Mouse (Mus musculus) cerebellum, adult 11 months (tissue): ENCODE data around the gene Rhbdl3.
A peak's percentile ranks its signal among the peaks of the same experiment; 100 is the strongest.
"Not testable (repeated sequence)": the region's sequence is repeated elsewhere in the genome, so short reads cannot be mapped to it uniquely, and the experiment has no call there.

Source experiments
- DNase-seq: peaks from one replicate; pipeline ENCODE4 v3.0.0; 2022

Gene Rhbdl3

GRCm38 (mm10) chr11:80313462-80313861 lies 12.8 kb downstream of the Rhbdl3 start:
- DNase-seq: no peak

- DNase-seq: no peak
Observed at GRCm38 (mm10) chr11:80313944-80314343, 13.2 kb downstream of the Rhbdl3 start.

- no peak for DNase-seq
Observed at GRCm38 (mm10) chr11:80315743-80316639, 15.3 kb downstream of the Rhbdl3 start.

GRCm38 (mm10) chr11:80323255-80323654 lies 22.5 kb downstream of the Rhbdl3 start:
- no peak for DNase-seq

- no peak for DNase-seq
Observed at GRCm38 (mm10) chr11:80324636-80325035, 23.9 kb downstream of the Rhbdl3 start.

GRCm38 (mm10) chr11:80332709-80333400 lies 32.1 kb downstream of the Rhbdl3 start:
- no peak for DNase-seq

- no peak for DNase-seq
Observed at GRCm38 (mm10) chr11:80335609-80336350, 35.1 kb downstream of the Rhbdl3 start.

GRCm38 (mm10) chr11:80336351-80336730 lies 35.6 kb downstream of the Rhbdl3 start:
- DNase-seq: no peak

GRCm38 (mm10) chr11:80342482-80342881 lies 41.8 kb downstream of the Rhbdl3 start:
- no peak for DNase-seq

GRCm38 (mm10) chr11:80351832-80352430 lies 51.2 kb downstream of the Rhbdl3 start:
- peak; percentile 77 for DNase-seq

- DNase-seq: no peak
Observed at GRCm38 (mm10) chr11:80354832-80355231, 54.1 kb downstream of the Rhbdl3 start.

- no peak for DNase-seq
Observed at GRCm38 (mm10) chr11:80368949-80369348, 68.2 kb downstream of the Rhbdl3 start.

- no peak for DNase-seq
Observed at GRCm38 (mm10) chr11:80376651-80377050, 75.9 kb downstream of the Rhbdl3 start.

GRCm38 (mm10) chr11:80377712-80378451 lies 77.2 kb downstream of the Rhbdl3 start, which contains the start of gene 5730455P16Rik:
Gene 5730455P16Rik, minus strand, starts transcription at chr11:80378034.
- peak; percentile 82 for DNase-seq

- DNase-seq: not testable (repeated sequence)
Observed at GRCm38 (mm10) chr11:80378452-80379068, 77.8 kb downstream of the Rhbdl3 start.

- not testable (repeated sequence) for DNase-seq
Observed at GRCm38 (mm10) chr11:80379184-80379583, 78.5 kb downstream of the Rhbdl3 start.

- DNase-seq: no peak
Observed at GRCm38 (mm10) chr11:80382626-80383018, 81.9 kb downstream of the Rhbdl3 start.

- peak; percentile 96 for DNase-seq
Observed at GRCm38 (mm10) chr11:80383019-80383625, 82.4 kb downstream of the Rhbdl3 start, which contains the start of gene Zfp207. Gene Zfp207, plus strand, starts transcription at chr11:80383279.

- no peak for DNase-seq
Observed at GRCm38 (mm10) chr11:80383626-80384046, 82.9 kb downstream of the Rhbdl3 start.

- DNase-seq: no peak
Observed at GRCm38 (mm10) chr11:80384461-80384860, 83.7 kb downstream of the Rhbdl3 start.

GRCm38 (mm10) chr11:80385055-80385454 lies 84.3 kb downstream of the Rhbdl3 start:
- DNase-seq: no peak
